Mouse (Mus musculus): ENCODE measurements around the gene Tent2. TPM values are rescaled to one million over a fixed set of nuclear protein-coding genes. Genes with fewer than 3 reads are reported as not detected.

The Tent2 gene
- polyA plus RNA-seq, 1 experiment from 2014 or later = 44.2 TPM

Other genes starting within 250 kb of the Tent2 start
- 0.08 and 0.09 TPM in 2 replicates for gene Cmya5, start 47.7 kb downstream of the Tent2 start, polyA plus RNA-seq (2015; fragmentation: Nextera tagmentation; extraction: Ambion mirVana)
- gene Homer1, start 107.2 kb upstream of the Tent2 start, polyA plus RNA-seq (2015; fragmentation: Nextera tagmentation; extraction: Ambion mirVana) = 9.6 and 10.0 TPM in 2 replicates